Mouse (Mus musculus): ENCODE measurements around the gene Aptx.

The Aptx gene

GRCm38 (mm10) chr4:40666237-40667012, 36.6 kb downstream of the Aptx start:
- no peak for DNase-seq (ENCODE audit: extremely low spot score)

GRCm38 (mm10) chr4:40651055-40651454, 51.9 kb downstream of the Aptx start:
- no peak for DNase-seq (ENCODE audit: extremely low spot score)

- DNase-seq (ENCODE audit: extremely low spot score) = no peak
Observed at GRCm38 (mm10) chr4:40649111-40649510, 53.9 kb downstream of the Aptx start.

GRCm38 (mm10) chr4:40643567-40643966, 59.4 kb downstream of the Aptx start:
- no peak for DNase-seq (ENCODE audit: extremely low spot score)

- DNase-seq (ENCODE audit: extremely low spot score) = no peak
Observed at GRCm38 (mm10) chr4:40640991-40641390, 62.0 kb downstream of the Aptx start.

Measured in embryo, embryonic 9.5 days (tissue).